Mouse (Mus musculus) thymus, adult 2 months (tissue): Measurements from ENCODE around the gene Sorl1. TPM values are rescaled to one million over a fixed set of nuclear protein-coding genes. Genes with fewer than 3 reads are reported as not detected.

Source experiments
- DNase-seq: peaks from one replicate; pipeline ENCODE4 v3.0.0; 2021
- H3K27ac ChIP-seq: fragments of 200-500 bp; 2 replicates; pipeline ENCODE4 v1.5.1; 2012; ENCODE audit warnings: low read length, control low read depth; ENCODE audit not compliant: control insufficient read depth, insufficient read depth
- H3K27me3 ChIP-seq: fragments of 200-500 bp; 2 replicates; pipeline ENCODE4 v1.6.1; 2012; ENCODE audit warnings: mild to moderate bottlenecking, low read length, moderate library complexity, mixed read lengths; ENCODE audit not compliant: control insufficient read depth, insufficient read depth
- H3K36me3 ChIP-seq: fragments of 200-500 bp; 2 replicates; pipeline ENCODE4 v1.6.1; 2012; ENCODE audit warnings: mild to moderate bottlenecking, low read length, moderate library complexity; ENCODE audit not compliant: control insufficient read depth, insufficient read depth
- H3K4me1 ChIP-seq: fragments of 200-500 bp; replicated peaks from 2 replicates; pipeline ENCODE4 v1.6.1; 2012; ENCODE audit warnings: low read length; ENCODE audit not compliant: control insufficient read depth, insufficient read depth
- H3K4me3 ChIP-seq: fragments of 200-500 bp; 2 replicates; pipeline ENCODE4 v1.5.1; 2012; ENCODE audit warnings: mild to moderate bottlenecking, low read length, control low read depth, moderate library complexity; ENCODE audit not compliant: control insufficient read depth, insufficient read depth
- CTCF ChIP-seq: fragments of 200-500 bp; IDR thresholded peaks from 2 replicates; pipeline ENCODE4 v1.5.1; 2012; ENCODE audit warnings: mild to moderate bottlenecking, control low read depth, low read length, moderate library complexity, borderline replicate concordance; ENCODE audit not compliant: control insufficient read depth, poor library complexity, insufficient read depth; ENCODE audit errors: extremely low read depth
- POLR2A ChIP-seq: fragments of 200-500 bp; IDR thresholded peaks from 2 replicates; pipeline ENCODE4 v1.6.1; 2012; ENCODE audit warnings: mild to moderate bottlenecking, low read length, control low read depth, moderate library complexity; ENCODE audit not compliant: control insufficient read depth, poor library complexity, insufficient read depth; ENCODE audit errors: extremely low read depth
- WGBS: fragments of 180-500 bp; shearing (Covaris S2); methylation state at CpG from one replicate; pipeline ENCODE4 v1.1.7; 2018; 5-methylcytosine and 5-hydroxymethylcytosine counted together
- polyA plus RNA-seq: library from polyadenylated mRNA; depleted of rRNA; stranded (reverse); fragments of >200 nt; gene quantifications from 2 replicates; pipeline ENCODE4 v1.2.3, GENCODE M21; 2012

Sorl1 gene
- polyA plus RNA-seq, 1 experiment = 27.7 TPM

DNA sequence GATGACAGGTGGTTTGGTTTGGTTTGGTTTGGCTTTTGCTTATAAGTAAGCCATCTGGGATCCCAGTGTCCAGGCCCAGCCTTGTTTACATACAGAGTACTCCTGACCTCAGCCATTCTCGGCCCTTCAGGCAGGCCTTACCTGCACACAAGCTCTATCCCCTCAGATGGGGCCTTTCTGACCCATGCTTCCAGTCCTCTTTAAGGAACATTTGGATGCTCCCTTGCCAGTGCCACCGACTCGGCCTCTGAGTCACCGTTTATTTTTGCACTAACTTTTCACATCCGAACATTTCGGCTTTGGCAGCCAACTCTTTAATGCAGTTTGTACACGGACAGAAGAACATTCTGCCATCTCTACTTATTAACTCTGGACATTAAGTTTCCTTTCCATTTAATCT, 20.6 kb downstream of the Sorl1 start:
- DNase-seq = no peak
- TF ChIP-seq POLR2A = no peak
- TF ChIP-seq CTCF = no peak
- no peaks in the 10 kb centered on the region for H3K36me3 ChIP-seq
- H3K4me1 ChIP-seq = peaks cover 7% of the 10 kb centered on the region
- H3K27ac ChIP-seq = no peak overlapping the region
- H3K27me3 ChIP-seq = no peaks in the 10 kb centered on the region
- no peak overlapping the region for H3K4me3 ChIP-seq
- 97% methylated on average over 7 of the region's 7 CpGs for WGBS

DNA sequence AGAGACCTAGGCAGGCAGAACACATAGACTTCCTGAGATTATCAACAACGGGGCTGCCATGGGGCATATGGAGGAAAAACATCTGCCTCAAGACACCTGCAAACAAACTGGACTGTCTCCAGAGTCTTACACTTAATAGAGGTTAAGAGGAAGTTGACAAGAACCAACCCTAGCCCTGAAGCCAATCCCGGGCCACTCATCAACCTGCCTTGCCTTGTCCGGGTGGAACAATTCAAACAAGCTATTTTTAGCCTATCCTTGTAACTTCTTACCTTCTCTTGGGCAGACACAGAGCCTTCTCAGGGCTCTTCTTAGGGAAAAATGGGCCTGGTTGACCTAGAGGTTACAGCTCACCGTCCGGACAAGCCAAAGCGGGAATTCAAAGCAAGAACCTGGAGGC, 22.1 kb downstream of the Sorl1 start:
- no peak for DNase-seq
- Histone ChIP-seq H3K4me3 (no peak overlapping the region), H3K27ac (no peak overlapping the region), H3K36me3 (no peaks in the 10 kb centered on the region), H3K27me3 (no peaks in the 10 kb centered on the region), H3K4me1 (peaks cover 12% of the 10 kb centered on the region)
- TF ChIP-seq CTCF (no peak), POLR2A (no peak)
- WGBS = 76% methylated on average over 6 of the region's 6 CpGs

DNA sequence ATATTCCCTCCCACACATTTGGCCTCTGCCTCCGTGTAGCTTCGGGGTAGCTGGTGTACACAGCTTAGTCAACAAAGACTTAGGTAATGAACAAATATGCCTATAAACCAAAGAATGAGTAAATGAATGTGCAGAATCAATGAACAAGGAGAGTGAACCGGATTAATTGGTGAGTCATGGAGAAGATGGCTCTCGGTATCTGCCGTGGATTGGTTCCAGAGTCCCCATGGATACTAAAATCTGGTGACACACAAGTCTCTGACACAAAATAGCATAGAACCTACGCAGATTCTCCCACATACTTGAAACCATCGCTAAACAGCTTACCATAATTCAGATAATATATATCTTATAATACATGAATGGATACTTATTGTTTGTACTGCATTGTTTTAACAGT, 22.8 kb downstream of the Sorl1 start:
- Histone ChIP-seq H3K4me1 (peaks cover 18% of the 10 kb centered on the region), H3K27ac (no peak overlapping the region), H3K27me3 (no peaks in the 10 kb centered on the region), H3K4me3 (no peak overlapping the region), H3K36me3 (no peaks in the 10 kb centered on the region)
- no peak for DNase-seq
- WGBS = 94% methylated on average over 7 of the region's 7 CpGs
- TF ChIP-seq CTCF (no peak), POLR2A (no peak)

DNA sequence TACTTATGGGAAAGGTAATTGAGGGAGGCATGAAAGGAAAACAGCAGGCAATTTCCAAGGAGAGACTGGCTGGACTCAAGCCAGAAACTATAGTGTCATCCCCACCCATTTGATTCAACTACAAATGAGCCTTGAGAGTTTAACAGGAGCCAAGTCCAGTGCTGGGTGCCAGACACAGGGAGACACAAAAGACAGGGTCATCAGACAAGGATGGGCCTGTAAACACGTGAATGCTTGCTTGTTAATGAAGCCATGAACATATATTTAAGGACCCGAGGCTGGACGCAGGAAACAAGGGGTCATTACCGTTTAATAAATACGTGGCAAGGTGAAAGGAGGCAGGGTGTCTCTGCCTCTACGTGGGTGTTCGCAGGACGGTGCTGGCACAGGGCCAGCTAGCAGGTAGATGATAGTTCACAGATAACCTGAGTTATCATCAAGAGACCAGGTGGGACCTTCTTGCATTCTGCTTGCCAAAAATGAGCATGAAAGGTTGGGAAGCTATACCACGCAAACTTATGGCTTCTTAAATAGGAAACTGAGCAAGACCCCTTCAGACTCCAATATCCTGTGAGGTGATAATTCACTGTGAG, 23.4 kb downstream of the Sorl1 start:
- Histone ChIP-seq H3K4me1 (peaks cover 21% of the 10 kb centered on the region), H3K27me3 (no peaks in the 10 kb centered on the region), H3K36me3 (no peaks in the 10 kb centered on the region), H3K4me3 (no peak overlapping the region), H3K27ac (no peak overlapping the region)
- TF ChIP-seq POLR2A (no peak), CTCF (no peak)
- 94% methylated on average over 9 of the region's 9 CpGs for WGBS
- DNase-seq = no peak

DNA sequence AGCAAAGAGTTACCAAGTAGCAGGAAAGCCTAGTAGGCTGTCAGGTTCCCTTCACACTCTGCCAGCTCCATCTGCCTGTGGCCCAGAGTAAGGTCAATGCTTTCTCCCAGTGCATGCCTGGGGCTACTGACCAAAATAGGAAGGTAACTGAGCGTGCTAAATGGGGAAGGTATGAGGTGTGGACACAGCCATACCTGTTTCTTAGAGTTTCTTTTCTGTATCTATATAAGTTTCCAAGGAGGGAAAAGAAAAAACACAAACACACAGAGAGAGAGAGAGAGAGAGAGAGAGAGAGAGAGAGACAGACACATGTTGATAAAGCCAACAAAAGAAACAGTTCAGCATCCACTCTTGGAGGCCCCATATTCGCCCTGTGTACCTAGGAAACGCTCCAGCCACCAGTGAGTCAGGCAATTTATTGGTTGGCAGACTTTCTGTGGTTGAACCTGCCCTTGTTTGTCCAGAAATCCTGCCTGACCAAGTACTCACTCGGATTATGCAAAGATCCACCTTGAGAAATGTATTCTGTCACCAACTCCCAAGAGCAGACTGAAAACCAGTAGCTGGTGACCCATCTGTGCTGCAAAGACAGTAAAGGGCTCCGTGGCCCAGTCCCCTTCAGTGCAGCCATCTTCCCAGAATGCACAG, 25.5 kb downstream of the Sorl1 start:
- no peaks in the 10 kb centered on the region for H3K36me3 ChIP-seq
- H3K27me3 ChIP-seq = no peaks in the 10 kb centered on the region
- no peak overlapping the region for H3K4me3 ChIP-seq
- no peak for TF ChIP-seq CTCF
- no peak for TF ChIP-seq POLR2A
- DNase-seq = no peak
- H3K4me1 ChIP-seq = peaks cover 21% of the 10 kb centered on the region
- WGBS = 91% methylated on average over 5 of the region's 5 CpGs
- H3K27ac ChIP-seq = no peak overlapping the region

DNA sequence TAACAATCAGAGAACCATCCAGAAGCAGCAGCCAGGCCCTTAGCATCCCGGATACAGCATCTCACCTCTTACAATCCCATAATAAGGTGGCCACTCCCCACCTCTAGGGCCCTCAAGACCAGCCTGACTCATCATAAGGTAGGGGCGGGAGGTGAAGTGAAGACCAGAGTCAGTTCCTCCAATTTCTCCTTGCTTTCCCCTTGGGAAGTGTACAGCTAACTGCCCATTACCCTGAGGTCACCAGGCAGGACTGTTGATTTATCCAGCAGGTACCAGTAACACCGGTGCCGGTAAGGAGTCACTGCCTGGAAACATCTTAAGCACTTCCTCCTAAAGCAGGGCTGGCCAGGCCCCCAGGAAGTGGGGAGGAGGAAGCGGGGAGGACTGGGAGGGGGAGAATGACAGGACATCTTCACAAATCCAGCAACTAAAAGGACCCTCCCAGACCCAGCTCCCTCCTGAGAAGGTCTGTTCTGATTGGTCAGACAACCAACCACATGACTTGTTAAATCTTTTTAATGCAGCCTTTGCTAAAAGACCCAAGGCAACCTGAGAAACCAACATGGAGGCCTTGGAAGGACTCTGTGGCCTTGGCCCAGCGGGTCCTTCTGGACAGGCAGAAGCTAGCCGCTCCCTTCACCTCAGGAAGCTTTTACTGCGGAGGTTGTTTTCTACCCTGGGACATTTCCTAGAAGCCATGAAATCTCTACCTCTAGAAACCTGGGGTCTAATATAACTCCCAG, 26.2 kb downstream of the Sorl1 start:
- Histone ChIP-seq H3K36me3 (no peaks in the 10 kb centered on the region), H3K27ac (peak overlapping the region; percentile 64), H3K27me3 (no peaks in the 10 kb centered on the region), H3K4me3 (no peak overlapping the region), H3K4me1 (peaks cover 21% of the 10 kb centered on the region)
- peak; percentile 28 for DNase-seq
- no peak for TF ChIP-seq POLR2A
- TF ChIP-seq CTCF = no peak
- 66% methylated on average over 8 of the region's 8 CpGs for WGBS
